ENCODE assay signal across 29 mouse cellular contexts in genomic region chr1:189684786-189685415, GRCm38 (mm10).
"Had no signal": no experiment of that assay in that cellular context is flagged by ENCODE, and none has a peak within 500 bp of the region (broad histone marks: within the 10 kb centered on the region; RNA-seq: fewer than 3 reads in every experiment).

No protein-coding gene starts in this region.

- H3K36me3 ChIP-seq: midbrain, embryonic 15.5 days had no signal

- H3K9ac ChIP-seq: limb, embryonic 12.5 days; limb, embryonic 13.5 days; limb, embryonic 15.5 days; liver, embryonic 14.5 days; liver, embryonic 15.5 days; liver, postnatal 0 days; lung, embryonic 15.5 days; midbrain, embryonic 12.5 days; midbrain, embryonic 13.5 days; midbrain, embryonic 15.5 days had no signal

- H3K4me3 ChIP-seq: limb, embryonic 10.5 days; limb, embryonic 12.5 days; limb, embryonic 13.5 days; limb, embryonic 15.5 days; lung, embryonic 15.5 days; megakaryocyte, embryonic 14.5 days; midbrain, embryonic 12.5 days; midbrain, embryonic 13.5 days; midbrain, embryonic 15.5 days had no signal

- DNase-seq: left cerebral cortex, postnatal 4 days; liver; liver, embryonic 13.5 days; liver, postnatal 0 days; lung, adult 18-20 months; lung, adult 2 months; lung, embryonic 14.5 days; lung, postnatal 10 days; lung, postnatal 14 days; lung, postnatal 36 days; lung, postnatal 4 days; midbrain, embryonic 14.5 days had no signal

- H3K27ac ChIP-seq: limb, embryonic 10.5 days; limb, embryonic 12.5 days; limb, embryonic 13.5 days; limb, embryonic 15.5 days; liver, embryonic 12.5 days; liver, embryonic 13.5 days; liver, embryonic 14.5 days; liver, embryonic 15.5 days; lung, embryonic 15.5 days; macrophage; midbrain, embryonic 10.5 days; midbrain, embryonic 12.5 days; midbrain, embryonic 13.5 days; midbrain, embryonic 15.5 days had no signal

- ATAC-seq: liver, embryonic 12.5 days; liver, postnatal 0 days; lung, postnatal 0 days; midbrain, embryonic 13.5 days; midbrain, embryonic 15.5 days; midbrain, embryonic 16.5 days had no signal

- H3K4me2 ChIP-seq: limb, embryonic 12.5 days; limb, embryonic 15.5 days; midbrain, embryonic 11.5 days; midbrain, embryonic 12.5 days; midbrain, embryonic 13.5 days; midbrain, embryonic 15.5 days had no signal

- H3K27me3 ChIP-seq: limb, embryonic 12.5 days; limb, embryonic 13.5 days; limb, embryonic 15.5 days; liver, embryonic 12.5 days; liver, embryonic 13.5 days; liver, embryonic 15.5 days; lung, embryonic 15.5 days; megakaryocyte, embryonic 14.5 days; midbrain, embryonic 12.5 days; midbrain, embryonic 13.5 days; midbrain, embryonic 15.5 days had no signal

- H3K9me3 ChIP-seq: limb, embryonic 10.5 days; limb, embryonic 12.5 days; limb, embryonic 13.5 days; limb, embryonic 15.5 days; liver, embryonic 12.5 days; liver, embryonic 13.5 days; liver, embryonic 15.5 days; lung, embryonic 15.5 days; megakaryocyte, embryonic 14.5 days; midbrain, embryonic 10.5 days; midbrain, embryonic 12.5 days; midbrain, embryonic 13.5 days; midbrain, embryonic 15.5 days had no signal
